Mouse (Mus musculus) fat pad, adult 2 months (tissue): ENCODE data around the gene D930048N14Rik.
"Not testable (repeated sequence)": the region's sequence is repeated elsewhere in the genome, so short reads cannot be mapped to it uniquely, and the experiment has no call there.

ENCODE experiments used
- DNase-seq: peaks from one replicate; pipeline ENCODE4 v3.0.0-alpha.2; 2011; ENCODE audit warnings: low read depth, low spot score; ENCODE audit errors: extremely low read depth

The D930048N14Rik gene

DNA sequence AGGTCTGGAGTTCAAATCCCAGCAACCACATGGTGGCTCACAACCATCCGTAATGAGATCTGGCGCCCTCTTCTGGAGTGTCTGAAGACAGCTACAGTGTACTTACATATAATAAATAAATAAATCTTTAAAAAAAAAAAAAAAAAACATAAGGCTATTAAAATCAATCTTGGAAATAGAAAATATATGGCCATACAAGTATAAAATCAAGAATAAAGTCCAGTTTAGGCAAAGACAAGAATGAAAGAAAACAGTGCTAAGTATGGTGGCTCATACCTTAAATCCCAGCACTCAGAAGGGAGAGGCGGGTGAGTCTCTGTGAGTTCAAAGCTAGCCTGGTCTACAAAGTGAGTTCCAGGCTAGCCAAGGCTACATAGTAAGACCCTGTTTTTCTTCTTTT, 39.8 kb downstream of the D930048N14Rik start:
- DNase-seq = not testable (repeated sequence)

- no peak for DNase-seq
Observed at GRCm38 (mm10) chr11:51694984-51695383, 44.2 kb downstream of the D930048N14Rik start.

- no peak for DNase-seq
Observed at GRCm38 (mm10) chr11:51702831-51703230, 52.1 kb downstream of the D930048N14Rik start.

DNA sequence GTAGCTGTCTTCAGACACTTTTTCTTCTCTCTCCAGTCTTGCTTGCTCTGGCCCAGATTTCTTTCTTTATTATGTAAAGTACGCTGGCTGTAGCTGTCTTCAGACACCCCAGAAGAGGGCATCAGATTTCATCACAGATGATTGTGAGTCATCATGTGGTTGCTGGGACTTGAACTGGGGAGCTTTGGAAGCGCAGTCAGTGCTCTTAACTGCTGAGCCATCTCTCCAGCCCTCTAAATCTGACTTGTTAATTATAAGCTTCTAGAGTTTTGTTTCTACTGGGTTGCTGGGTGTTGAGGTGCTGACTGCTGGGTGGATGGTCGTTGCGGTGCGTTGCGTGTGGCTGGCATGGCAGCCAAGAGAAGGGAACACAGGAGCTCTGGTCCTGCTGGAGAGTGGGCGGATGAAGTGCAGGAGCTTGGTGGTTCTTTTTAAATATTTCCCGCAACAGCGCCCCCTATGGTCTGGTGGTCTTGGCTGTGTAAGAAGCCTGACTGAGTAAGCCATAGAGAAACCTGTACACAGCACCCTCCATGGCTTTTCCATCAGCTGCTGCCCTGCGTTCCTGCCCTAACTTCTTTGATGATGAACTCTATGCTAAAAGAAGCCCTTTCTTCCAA, 52.7 kb downstream of the D930048N14Rik start:
- no peak for DNase-seq

GRCm38 (mm10) chr11:51706451-51706850, 55.7 kb downstream of the D930048N14Rik start:
- DNase-seq = no peak

GRCm38 (mm10) chr11:51707080-51707479, 56.3 kb downstream of the D930048N14Rik start:
- no peak for DNase-seq
